Mouse (Mus musculus): ENCODE results near the gene Zbtb1. TPM values are rescaled to one million over a fixed set of nuclear protein-coding genes. Genes with fewer than 3 reads are reported as not detected.

Gene Zbtb1
- total RNA-seq, 4 experiments from 2014 or later: 5.7 to 7.4 (median 6.7) TPM

- peak; percentile 79 for DNase-seq
Measured at GRCm38 (mm10) chr12:76369206-76369977, 674 bp upstream of the Zbtb1 start, which contains the start of gene Zbtb25. Gene Zbtb25, minus strand, starts transcription at chr12:76369602.

GRCm38 (mm10) chr12:76370831-76371571 lies 935 bp downstream of the Zbtb1 start:
- peak; percentile 73 for DNase-seq

DNA sequence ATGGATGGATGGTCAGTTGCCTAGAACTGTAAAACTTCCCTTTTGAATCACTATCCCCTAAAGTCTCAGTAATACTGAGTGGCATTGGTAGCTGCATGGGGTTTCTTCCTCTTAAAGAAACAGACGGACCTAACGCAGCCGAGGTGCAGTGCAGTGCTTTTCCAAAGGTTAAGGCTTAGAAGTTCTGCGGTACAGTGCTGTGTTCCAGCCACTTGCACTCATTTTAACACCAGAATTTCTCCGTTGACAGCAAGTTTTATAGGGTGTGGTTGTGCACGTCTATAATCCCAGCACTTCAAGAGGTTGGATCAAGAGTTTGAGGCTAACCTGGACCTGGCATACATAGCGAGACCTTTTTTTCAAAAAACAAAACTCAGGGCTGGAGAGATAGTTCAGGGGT lies 2.0 kb downstream of the Zbtb1 start:
- no peak for DNase-seq

DNA sequence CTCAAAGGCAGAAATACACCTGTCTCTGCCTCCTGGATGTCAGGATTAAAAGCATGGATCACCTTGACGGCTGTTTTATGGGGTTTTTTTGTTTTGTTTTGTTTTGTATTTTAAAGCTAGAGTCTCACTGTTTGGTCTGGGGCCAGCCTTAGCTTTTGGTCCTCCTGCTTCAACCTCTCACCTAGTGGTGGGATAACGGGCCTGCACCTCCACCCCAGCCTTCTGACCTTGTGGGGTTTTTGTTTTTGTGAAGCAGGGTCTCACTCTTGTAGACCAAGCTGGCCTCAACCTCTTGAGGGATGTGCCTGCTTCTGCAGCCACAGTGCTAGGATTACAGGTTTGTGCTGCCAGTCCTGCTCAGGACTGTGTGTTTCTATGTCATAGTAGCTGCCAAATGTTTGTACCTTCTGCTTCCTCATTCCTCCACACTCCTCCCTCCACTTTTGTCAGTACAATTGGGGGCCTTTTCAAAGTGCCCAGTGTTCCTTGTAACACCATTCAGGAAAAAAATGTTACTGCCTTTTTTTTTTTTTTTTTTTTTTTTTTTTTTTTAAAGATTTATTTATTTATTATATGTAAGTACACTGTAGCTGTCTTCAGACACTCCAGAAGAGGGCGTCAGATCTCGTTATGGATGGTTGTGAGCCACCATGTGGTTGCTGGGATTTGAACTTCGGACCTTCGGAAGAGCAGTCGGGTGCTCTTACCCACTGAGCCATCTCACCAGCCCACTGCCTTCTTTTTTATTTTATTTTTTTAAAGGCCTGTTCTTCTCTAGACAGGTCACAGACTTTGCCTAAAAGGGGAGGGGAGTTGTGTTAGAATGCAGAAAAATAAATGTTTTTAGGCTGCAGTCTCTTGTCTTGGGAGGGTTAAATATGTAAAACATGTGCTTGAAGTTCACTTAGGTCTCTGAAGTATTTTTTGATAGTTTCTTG lies 3.1 kb downstream of the Zbtb1 start:
- DNase-seq: no peak

GRCm38 (mm10) chr12:76373991-76374390 lies 3.9 kb downstream of the Zbtb1 start:
- DNase-seq: no peak

DNA sequence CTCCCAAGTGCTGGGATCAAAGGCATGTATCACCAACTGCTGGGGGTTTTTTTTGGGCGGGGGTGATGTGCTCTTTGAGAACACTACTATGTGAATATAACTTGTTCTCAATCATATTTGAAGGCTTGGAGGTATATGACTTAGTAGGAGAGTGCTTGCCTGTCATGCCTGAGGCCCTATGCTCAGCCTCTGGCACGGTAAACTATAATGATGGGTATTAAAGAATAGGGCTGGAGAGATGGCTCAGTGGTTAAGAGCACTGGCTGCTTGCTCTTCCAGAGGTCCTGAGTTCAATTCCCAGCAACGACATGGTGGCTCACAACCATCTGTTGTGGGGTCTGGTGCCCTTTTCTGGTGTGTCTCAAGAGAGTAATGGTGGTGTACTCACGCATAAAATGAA lies 4.8 kb downstream of the Zbtb1 start:
- no peak for DNase-seq

DNA sequence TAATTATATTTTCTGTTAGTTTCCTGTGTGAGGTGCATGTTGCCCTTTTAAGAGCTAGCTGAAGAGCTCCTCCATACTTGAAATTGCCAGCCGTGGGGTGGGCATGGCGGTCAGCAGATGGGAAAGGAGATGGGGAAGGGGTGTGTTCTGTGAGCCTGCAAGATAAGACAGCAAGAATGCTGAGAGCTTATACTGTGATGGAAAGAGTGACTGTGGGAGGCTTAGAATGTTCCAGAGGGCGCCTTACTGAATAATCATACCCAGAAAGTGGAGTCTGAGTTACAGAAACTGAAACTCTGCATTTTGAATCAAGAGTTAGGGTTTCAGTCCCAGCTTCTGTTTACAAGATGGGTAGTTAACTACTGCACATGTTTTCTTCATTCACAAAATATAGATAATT lies 5.4 kb downstream of the Zbtb1 start:
- no peak for DNase-seq

DNA sequence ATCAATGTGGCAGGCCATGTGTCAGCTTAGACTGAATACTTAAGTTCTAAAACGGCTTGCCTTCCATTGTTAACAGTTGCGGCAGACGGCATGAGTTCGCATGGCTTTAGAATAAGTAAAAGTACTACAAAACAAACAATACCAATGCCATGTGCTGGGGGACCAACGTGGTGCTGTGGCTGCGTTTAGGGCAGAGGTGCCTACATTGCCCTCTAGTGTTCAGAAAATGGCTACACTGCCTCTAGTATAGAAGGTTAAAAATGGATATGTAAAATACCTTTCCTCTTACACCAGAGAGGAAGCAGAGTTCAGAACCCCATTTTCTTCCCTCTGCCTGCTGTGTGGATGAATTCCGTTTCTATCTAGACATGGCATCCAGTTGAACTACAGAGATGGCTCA lies 6.6 kb downstream of the Zbtb1 start:
- no peak for DNase-seq

- DNase-seq: no peak
Measured at GRCm38 (mm10) chr12:76377059-76377458, 7.0 kb downstream of the Zbtb1 start.

GRCm38 (mm10) chr12:76377726-76378125 lies 7.7 kb downstream of the Zbtb1 start:
- DNase-seq: no peak

GRCm38 (mm10) chr12:76378556-76378955 lies 8.5 kb downstream of the Zbtb1 start:
- DNase-seq: no peak

DNA sequence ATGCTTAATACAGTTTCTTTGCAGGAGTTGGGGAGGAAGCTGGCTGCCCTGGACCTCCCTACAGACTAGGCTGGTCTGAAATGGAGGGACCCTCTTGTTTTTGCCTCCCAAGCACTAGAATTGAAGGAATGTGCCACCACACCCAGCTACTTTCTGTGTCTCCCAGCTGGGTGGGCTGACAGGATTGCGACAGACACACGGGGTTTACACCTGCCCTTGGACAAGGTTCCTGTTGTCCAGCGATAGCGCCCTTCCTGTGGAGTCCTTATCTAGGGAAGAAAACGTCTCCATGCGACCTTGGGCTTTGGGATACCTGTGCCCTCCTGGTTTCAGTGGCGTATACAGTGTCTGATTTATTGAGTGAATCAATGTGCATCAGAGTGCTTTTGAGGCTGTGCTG lies 10.1 kb downstream of the Zbtb1 start:
- DNase-seq: no peak

GRCm38 (mm10) chr12:76385342-76385741 lies 15.3 kb downstream of the Zbtb1 start:
- DNase-seq: no peak

DNA sequence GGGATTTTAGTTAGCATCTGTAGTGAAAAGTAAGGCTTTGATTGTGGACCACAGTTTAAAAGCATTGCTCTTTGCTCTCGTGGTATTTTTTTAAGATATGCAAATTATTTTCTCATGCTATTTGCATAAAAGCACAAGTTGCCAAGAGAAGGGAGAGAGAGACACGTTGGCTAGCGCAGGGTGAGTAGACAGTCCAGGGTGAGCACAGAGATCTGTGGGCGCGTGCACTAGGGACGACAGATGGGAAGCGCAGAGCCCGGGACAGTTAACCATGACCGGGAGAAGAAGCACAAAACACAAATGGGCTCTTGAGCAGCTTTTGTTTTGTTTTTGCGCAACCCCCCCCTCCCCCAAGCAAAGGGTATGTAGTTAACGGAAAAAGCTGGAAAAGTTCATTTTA lies 18.7 kb downstream of the Zbtb1 start:
- DNase-seq: no peak

- no peak for DNase-seq
Measured at GRCm38 (mm10) chr12:76391595-76392271, 21.7 kb downstream of the Zbtb1 start.

- no peak for DNase-seq
Measured at GRCm38 (mm10) chr12:76392979-76393378, 22.9 kb downstream of the Zbtb1 start.

DNA sequence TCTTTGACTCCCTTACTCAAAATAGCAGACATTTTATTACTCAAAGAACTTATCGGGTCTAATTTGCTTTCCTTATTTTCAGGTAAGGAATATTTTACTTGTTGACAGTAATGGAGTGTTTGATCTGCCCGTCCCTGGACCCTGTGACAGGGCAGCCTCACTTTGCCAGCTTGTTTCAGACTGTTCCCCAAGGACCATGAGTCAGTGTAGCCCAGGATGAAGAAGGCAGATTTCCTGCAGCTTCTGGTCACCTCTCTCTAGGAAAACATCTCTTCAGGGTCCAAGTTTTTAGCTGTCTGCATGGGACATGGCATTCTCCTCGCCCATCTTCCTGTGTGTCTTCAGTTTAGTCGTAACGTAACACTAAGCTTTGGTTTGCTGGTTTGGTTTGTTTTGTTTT lies 27.2 kb downstream of the Zbtb1 start:
- no peak for DNase-seq

DNA sequence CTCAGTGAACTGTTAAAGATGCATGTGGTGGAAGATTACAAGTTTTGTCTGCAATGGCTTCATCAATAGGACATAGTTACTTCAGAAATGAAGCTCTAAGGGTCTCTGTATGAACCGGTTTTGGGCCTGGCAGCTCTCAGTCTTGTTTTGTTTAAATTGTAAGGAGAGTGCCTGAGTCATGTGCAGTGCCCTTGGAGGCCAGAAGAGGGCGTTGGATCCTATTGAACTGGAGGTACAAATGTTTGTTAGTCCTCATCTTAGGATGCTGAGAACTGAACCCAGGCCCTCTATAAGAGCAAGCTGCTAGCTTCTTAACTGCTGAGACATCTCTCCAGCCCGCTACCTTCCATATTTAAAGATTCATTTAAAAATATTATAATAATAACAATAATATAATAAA lies 31.6 kb downstream of the Zbtb1 start:
- no peak for DNase-seq

GRCm38 (mm10) chr12:76402991-76403885 lies 33.2 kb downstream of the Zbtb1 start:
- no peak for DNase-seq

DNA sequence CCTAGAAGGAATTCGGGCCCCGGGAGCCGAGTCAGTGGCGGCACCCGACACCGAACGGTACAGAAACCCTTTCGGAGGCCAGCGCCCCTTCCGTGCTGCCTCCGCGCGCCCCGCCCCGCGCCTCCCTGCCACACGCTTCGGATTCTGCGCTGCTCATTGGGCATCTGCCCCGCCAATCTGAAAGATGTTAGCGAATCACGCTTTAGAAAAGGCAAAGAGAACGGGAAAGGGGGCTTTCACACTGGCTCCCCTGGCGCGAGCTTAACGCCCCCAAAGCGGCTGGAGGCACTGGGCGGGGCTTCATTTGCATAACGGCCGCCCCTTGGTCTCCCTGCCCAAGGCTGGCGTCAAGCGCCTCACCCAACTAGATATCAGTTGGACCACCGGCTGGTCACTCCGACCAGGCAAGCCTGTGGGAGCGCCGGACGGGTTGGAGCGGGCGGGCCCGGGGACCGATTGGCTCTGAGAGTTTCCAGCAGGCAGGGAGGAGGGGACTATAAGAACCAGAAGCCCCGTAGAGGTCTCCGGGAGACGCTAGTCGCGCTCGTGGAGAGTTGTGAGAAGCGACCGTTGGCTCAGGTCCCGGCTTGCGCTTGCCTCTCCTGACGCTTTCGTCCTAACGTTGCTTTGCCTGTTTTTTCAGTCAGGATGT lies 33.9 kb downstream of the Zbtb1 start, which contains the start of gene Hspa2:
Gene Hspa2 (plus strand): TSS at position 291 of the 652 bp plus-strand sequence.
- peak; percentile 100 for DNase-seq

DNA sequence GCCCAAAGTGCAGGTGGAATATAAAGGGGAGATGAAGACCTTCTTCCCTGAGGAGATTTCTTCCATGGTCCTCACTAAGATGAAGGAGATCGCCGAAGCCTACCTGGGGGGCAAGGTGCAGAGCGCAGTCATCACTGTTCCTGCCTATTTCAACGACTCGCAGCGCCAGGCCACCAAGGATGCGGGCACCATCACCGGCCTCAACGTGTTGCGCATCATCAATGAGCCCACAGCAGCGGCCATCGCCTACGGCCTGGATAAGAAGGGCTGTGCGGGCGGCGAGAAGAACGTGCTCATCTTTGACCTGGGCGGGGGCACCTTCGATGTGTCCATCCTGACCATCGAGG lies 34.7 kb downstream of the Zbtb1 start:
- peak; percentile 20 for DNase-seq
